Mouse (Mus musculus) testis, adult 2 months (tissue): ENCODE measurements around the gene Kcnj11.

Experiments used
- CTCF ChIP-seq: fragments of 200-500 bp; IDR thresholded peaks from 2 replicates; pipeline ENCODE4 v1.5.1; 2012; ENCODE audit warnings: low read depth, mild to moderate bottlenecking, inconsistent platforms, low read length, moderate library complexity; ENCODE audit not compliant: control insufficient read depth, insufficient read depth, insufficient replicate concordance
- POLR2A ChIP-seq: fragments of 200-500 bp; IDR thresholded peaks from 2 replicates; pipeline ENCODE4 v1.6.1; 2012; ENCODE audit warnings: low read depth, mild to moderate bottlenecking, inconsistent platforms, low read length, moderate library complexity; ENCODE audit not compliant: control insufficient read depth

DNA sequence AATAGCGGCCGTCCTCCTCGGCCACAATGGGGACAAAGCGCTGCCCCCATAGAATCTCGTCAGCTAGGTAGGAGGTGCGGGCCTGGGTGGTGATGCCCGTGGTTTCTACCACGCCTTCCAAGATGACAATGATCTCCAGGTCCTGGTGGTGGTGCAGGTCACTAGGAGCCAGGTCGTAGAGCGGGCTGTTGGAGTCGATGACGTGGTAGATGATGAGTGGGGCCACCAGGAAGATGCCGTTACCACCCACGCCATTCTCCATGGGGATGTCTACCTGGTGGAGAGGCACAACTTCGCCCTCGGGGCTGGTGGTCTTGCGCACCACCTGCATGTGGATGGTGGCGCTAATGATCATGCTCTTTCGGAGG, 1.7 kb downstream of the Kcnj11 start:
- TF ChIP-seq CTCF, result no peak
- TF ChIP-seq POLR2A, result no peak
